Mouse (Mus musculus): ENCODE results near the gene Pmm1. TPM values are rescaled to one million over a fixed set of nuclear protein-coding genes. Genes with fewer than 3 reads are reported as not detected.
A peak's percentile ranks its signal among the peaks of the same experiment; 100 is the strongest.

The Pmm1 gene
- polyA plus RNA-seq, 1 experiment from 2014 or later, result 19.7 TPM

GRCm38 (mm10) chr15:81925760-81926445 is 34.8 kb downstream of the Pmm1 start, which contains the start of gene Polr3h:
Gene Polr3h (minus strand): TSS chr15:81926240.
- Histone ChIP-seq H3K4me3 (ENCODE audit: control insufficient read depth in 1 of 2, insufficient read depth in 1 of 2, low read depth in 1 of 2, low read length in 2 of 2) (peak within 1 kb of the TSS; percentile 63 to 73), H3K36me3 (ENCODE audit: control insufficient read depth, insufficient read depth, low read length) (no peaks in the 10 kb centered on the region), H3K9me3 (ENCODE audit: control insufficient read depth, low read length) (no peaks in the 10 kb centered on the region), H3K9ac (ENCODE audit: low read length) (peak within 1 kb of the TSS; percentile 81), H3K27ac (replicated peaks in 1 of 2; ENCODE audit: control insufficient read depth in 1 of 2, insufficient read depth in 1 of 2, low read depth in 2 of 2, low read length in 2 of 2) (peak within 1 kb of the TSS in 1 of 2 experiments; percentile 20; a peak in 1 of 4 replicates), H3K27me3 (ENCODE audit: control insufficient read depth, insufficient read depth, low read length) (no peaks in the 10 kb centered on the region), H3K4me2 (ENCODE audit: low read length) (peak within 1 kb of the TSS; percentile 94), H3K4me1 (ENCODE audit: control insufficient read depth in 2 of 2, insufficient read depth in 2 of 2, low read length in 2 of 2) (peaks cover 10 to 13% of the 10 kb centered on the region in 2 experiments; a peak in 3 of 4 replicates)
- peak; percentile 95 for ATAC-seq (ENCODE audit: insufficient number of reproducible peaks, insufficient read depth, low FRiP score, low read depth)
- WGBS, result under 1% methylated on average over 54 of the region's 54 CpGs

GRCm38 (mm10) chr15:81924933-81925332 is 35.8 kb downstream of the Pmm1 start:
- peak overlapping the region; percentile 63 to 73; a peak in 3 of 4 replicates for H3K4me3 ChIP-seq (ENCODE audit: control insufficient read depth in 1 of 2, insufficient read depth in 1 of 2, low read depth in 1 of 2, low read length in 2 of 2)
- no peaks in the 10 kb centered on the region for H3K36me3 ChIP-seq (ENCODE audit: control insufficient read depth, insufficient read depth, low read length)
- H3K9me3 ChIP-seq (ENCODE audit: control insufficient read depth, low read length), result no peaks in the 10 kb centered on the region
- H3K27me3 ChIP-seq (ENCODE audit: control insufficient read depth, insufficient read depth, low read length), result no peaks in the 10 kb centered on the region
- peak overlapping the region; percentile 94 for H3K4me2 ChIP-seq (ENCODE audit: low read length)
- ATAC-seq (ENCODE audit: insufficient number of reproducible peaks, insufficient read depth, low FRiP score, low read depth), result no peak
- H3K9ac ChIP-seq (ENCODE audit: low read length), result peak overlapping the region; percentile 81; the same call in 1 of the 2 replicates
- H3K4me1 ChIP-seq (ENCODE audit: control insufficient read depth in 2 of 2, insufficient read depth in 2 of 2, low read length in 2 of 2), result peaks cover 10 to 13% of the 10 kb centered on the region in 2 experiments; a peak in 3 of 4 replicates
- WGBS, result 85% methylated on average over 11 of the region's 11 CpGs
- no peak overlapping the region for H3K27ac ChIP-seq (replicated peaks in 1 of 2; ENCODE audit: control insufficient read depth in 1 of 2, insufficient read depth in 1 of 2, low read depth in 2 of 2, low read length in 2 of 2)

- Histone ChIP-seq H3K36me3 (ENCODE audit: control insufficient read depth, insufficient read depth, low read length) (peaks cover 10% of the 10 kb centered on the region), H3K4me2 (ENCODE audit: low read length) (no peak overlapping the region), H3K4me3 (ENCODE audit: control insufficient read depth in 1 of 2, insufficient read depth in 1 of 2, low read depth in 1 of 2, low read length in 2 of 2) (no peak overlapping the region), H3K27me3 (ENCODE audit: control insufficient read depth, insufficient read depth, low read length) (no peaks in the 10 kb centered on the region), H3K9me3 (ENCODE audit: control insufficient read depth, low read length) (no peaks in the 10 kb centered on the region), H3K27ac (replicated peaks in 1 of 2; ENCODE audit: control insufficient read depth in 1 of 2, insufficient read depth in 1 of 2, low read depth in 2 of 2, low read length in 2 of 2) (no peak overlapping the region), H3K9ac (ENCODE audit: low read length) (no peak overlapping the region), H3K4me1 (ENCODE audit: control insufficient read depth in 2 of 2, insufficient read depth in 2 of 2, low read length in 2 of 2) (peaks cover 7 to 10% of the 10 kb centered on the region in 2 experiments; a peak in 3 of 4 replicates)
- no peak for ATAC-seq (ENCODE audit: insufficient number of reproducible peaks, insufficient read depth, low FRiP score, low read depth)
- WGBS, result 70% methylated on average over 5 of the region's 5 CpGs
These were observed 39.5 kb downstream of the Pmm1 start for GRCm38 (mm10) chr15:81921255-81921654.

- 81% methylated on average over 10 of the region's 10 CpGs for WGBS
- Histone ChIP-seq H3K36me3 (ENCODE audit: control insufficient read depth, insufficient read depth, low read length) (peaks cover 15% of the 10 kb centered on the region), H3K9me3 (ENCODE audit: control insufficient read depth, low read length) (no peaks in the 10 kb centered on the region), H3K27ac (replicated peaks in 1 of 2; ENCODE audit: control insufficient read depth in 1 of 2, insufficient read depth in 1 of 2, low read depth in 2 of 2, low read length in 2 of 2) (no peak overlapping the region), H3K9ac (ENCODE audit: low read length) (no peak overlapping the region), H3K4me2 (ENCODE audit: low read length) (no peak overlapping the region), H3K4me3 (ENCODE audit: control insufficient read depth in 1 of 2, insufficient read depth in 1 of 2, low read depth in 1 of 2, low read length in 2 of 2) (no peak overlapping the region), H3K27me3 (ENCODE audit: control insufficient read depth, insufficient read depth, low read length) (no peaks in the 10 kb centered on the region), H3K4me1 (ENCODE audit: control insufficient read depth in 2 of 2, insufficient read depth in 2 of 2, low read length in 2 of 2) (peaks cover 7 to 10% of the 10 kb centered on the region in 2 experiments; a peak in 3 of 4 replicates)
- ATAC-seq (ENCODE audit: insufficient number of reproducible peaks, insufficient read depth, low FRiP score, low read depth), result no peak
These were observed 40.0 kb downstream of the Pmm1 start for GRCm38 (mm10) chr15:81920546-81921217.

- Histone ChIP-seq H3K4me2 (ENCODE audit: low read length) (no peak overlapping the region), H3K27me3 (ENCODE audit: control insufficient read depth, insufficient read depth, low read length) (no peaks in the 10 kb centered on the region), H3K9ac (ENCODE audit: low read length) (no peak overlapping the region), H3K27ac (replicated peaks in 1 of 2; ENCODE audit: control insufficient read depth in 1 of 2, insufficient read depth in 1 of 2, low read depth in 2 of 2, low read length in 2 of 2) (no peak overlapping the region), H3K9me3 (ENCODE audit: control insufficient read depth, low read length) (no peaks in the 10 kb centered on the region), H3K36me3 (ENCODE audit: control insufficient read depth, insufficient read depth, low read length) (peaks cover 32% of the 10 kb centered on the region), H3K4me3 (ENCODE audit: control insufficient read depth in 1 of 2, insufficient read depth in 1 of 2, low read depth in 1 of 2, low read length in 2 of 2) (no peak overlapping the region), H3K4me1 (ENCODE audit: control insufficient read depth in 2 of 2, insufficient read depth in 2 of 2, low read length in 2 of 2) (no peaks in the 10 kb centered on the region)
- no peak for ATAC-seq (ENCODE audit: insufficient number of reproducible peaks, insufficient read depth, low FRiP score, low read depth)
- WGBS, result 76% methylated on average over 5 of the region's 5 CpGs
These were observed 41.7 kb downstream of the Pmm1 start for GRCm38 (mm10) chr15:81919062-81919461.

GRCm38 (mm10) chr15:81917621-81918463 is 42.9 kb downstream of the Pmm1 start:
- no peaks in the 10 kb centered on the region for H3K4me1 ChIP-seq (ENCODE audit: control insufficient read depth in 2 of 2, insufficient read depth in 2 of 2, low read length in 2 of 2)
- no peak overlapping the region for H3K27ac ChIP-seq (replicated peaks in 1 of 2; ENCODE audit: control insufficient read depth in 1 of 2, insufficient read depth in 1 of 2, low read depth in 2 of 2, low read length in 2 of 2)
- H3K9me3 ChIP-seq (ENCODE audit: control insufficient read depth, low read length), result no peaks in the 10 kb centered on the region
- H3K27me3 ChIP-seq (ENCODE audit: control insufficient read depth, insufficient read depth, low read length), result no peaks in the 10 kb centered on the region
- peaks cover 44% of the 10 kb centered on the region for H3K36me3 ChIP-seq (ENCODE audit: control insufficient read depth, insufficient read depth, low read length)
- WGBS, result 56% methylated on average over 6 of the region's 6 CpGs
- H3K9ac ChIP-seq (ENCODE audit: low read length), result no peak overlapping the region
- no peak overlapping the region for H3K4me3 ChIP-seq (ENCODE audit: control insufficient read depth in 1 of 2, insufficient read depth in 1 of 2, low read depth in 1 of 2, low read length in 2 of 2)
- no peak overlapping the region for H3K4me2 ChIP-seq (ENCODE audit: low read length)
- no peak for ATAC-seq (ENCODE audit: insufficient number of reproducible peaks, insufficient read depth, low FRiP score, low read depth)

GRCm38 (mm10) chr15:81917201-81917600 is 43.5 kb downstream of the Pmm1 start:
- Histone ChIP-seq H3K9ac (ENCODE audit: low read length) (no peak overlapping the region), H3K27ac (replicated peaks in 1 of 2; ENCODE audit: control insufficient read depth in 1 of 2, insufficient read depth in 1 of 2, low read depth in 2 of 2, low read length in 2 of 2) (no peak overlapping the region), H3K27me3 (ENCODE audit: control insufficient read depth, insufficient read depth, low read length) (no peaks in the 10 kb centered on the region), H3K9me3 (ENCODE audit: control insufficient read depth, low read length) (no peaks in the 10 kb centered on the region), H3K4me1 (ENCODE audit: control insufficient read depth in 2 of 2, insufficient read depth in 2 of 2, low read length in 2 of 2) (no peaks in the 10 kb centered on the region), H3K4me2 (ENCODE audit: low read length) (no peak overlapping the region), H3K36me3 (ENCODE audit: control insufficient read depth, insufficient read depth, low read length) (peaks cover 50% of the 10 kb centered on the region), H3K4me3 (ENCODE audit: control insufficient read depth in 1 of 2, insufficient read depth in 1 of 2, low read depth in 1 of 2, low read length in 2 of 2) (no peak overlapping the region)
- ATAC-seq (ENCODE audit: insufficient number of reproducible peaks, insufficient read depth, low FRiP score, low read depth), result no peak
- WGBS, result 86% methylated on average over 12 of the region's 12 CpGs

Data from heart, embryonic 14.5 days (tissue).